Mouse (Mus musculus): Measurements from ENCODE around the gene Gns. TPM values are rescaled to one million over a fixed set of nuclear protein-coding genes. Genes with fewer than 3 reads are reported as not detected.

Gns gene
- polyA plus RNA-seq, 2 experiments: 7.3 to 12.2 TPM

DNA sequence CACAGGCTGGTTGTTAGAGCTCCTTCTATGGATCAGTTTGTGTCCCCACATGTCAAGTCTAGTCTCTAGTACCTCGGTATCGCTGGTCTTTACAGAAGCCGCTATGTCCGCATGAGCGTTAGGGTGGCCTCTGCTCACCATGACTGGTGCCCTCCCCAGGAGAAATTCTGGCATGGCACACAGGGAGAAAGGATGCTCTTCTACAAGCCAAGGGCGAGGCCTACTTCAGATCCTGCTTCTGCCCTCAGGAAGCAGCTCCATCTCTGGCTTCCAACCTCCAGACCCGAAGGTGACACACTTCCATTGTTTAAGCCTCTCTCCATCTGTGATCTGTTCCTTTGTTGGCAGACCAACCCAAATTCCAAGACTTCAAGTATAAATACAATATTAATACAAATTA lies 79.3 kb downstream of the Gns start:
- no peak overlapping the region for H3K27ac ChIP-seq
- H3K4me2 ChIP-seq (ENCODE audit: low read depth): no peak overlapping the region
- TF ChIP-seq EP300 (IDR thresholded peaks at IDR 0.05; ENCODE audit: low read depth): no peak
- no peak for TF ChIP-seq CTCF (IDR thresholded peaks at IDR 0.05; ENCODE audit: low read depth)
- 76% methylated on average over 7 of the region's 7 CpGs for WGBS (ENCODE audit: insufficient replicate concordance)
- no peak for DNase-seq (ENCODE audit: low read depth in 3 of 3, low spot score in 3 of 3)
- no peak overlapping the region for H3K4me3 ChIP-seq (ENCODE audit: insufficient read depth in 1 of 2, low read depth in 2 of 2, low read length in 2 of 2)
- H3K36me3 ChIP-seq (replicated peaks; ENCODE audit: control insufficient read depth, insufficient read depth, low read depth): no peaks in the 10 kb centered on the region
- peaks cover 0 to 7% of the 10 kb centered on the region in 2 experiments; a peak in 1 of 4 replicates for H3K4me1 ChIP-seq (replicated peaks; ENCODE audit: control insufficient read depth in 2 of 2, insufficient read depth in 2 of 2, low read length in 1 of 2)
- H3K9ac ChIP-seq (replicated peaks): no peak overlapping the region
- ATAC-seq (ENCODE audit: insufficient read depth): no peak
- no peaks in the 10 kb centered on the region for H3K9me3 ChIP-seq (ENCODE audit: control insufficient read depth, low read length)
- no peaks in the 10 kb centered on the region for H3K27me3 ChIP-seq (ENCODE audit: control insufficient read depth, insufficient read depth, low read length)

DNA sequence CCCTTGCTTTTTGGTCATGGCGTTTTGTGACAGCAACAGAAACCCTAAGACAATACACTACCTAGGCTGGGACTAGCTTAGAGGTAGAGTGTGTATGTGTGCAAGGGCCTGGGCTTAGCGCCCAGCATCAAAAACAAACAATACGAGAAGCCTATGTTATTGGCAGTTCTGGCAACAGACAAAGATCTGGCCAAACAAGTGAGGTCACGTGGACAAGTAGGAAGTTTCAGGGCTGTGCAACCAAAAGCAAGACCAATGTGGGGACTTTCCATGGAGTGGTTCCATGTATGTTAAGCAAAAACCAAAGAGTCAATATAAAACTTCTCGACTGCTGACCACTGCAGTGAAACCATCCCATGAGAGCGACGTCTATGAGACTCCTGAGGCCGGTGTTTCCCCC lies 80.9 kb downstream of the Gns start:
- no peaks in the 10 kb centered on the region for H3K9me3 ChIP-seq (ENCODE audit: control insufficient read depth, low read length)
- H3K27ac ChIP-seq: no peak overlapping the region
- ATAC-seq (ENCODE audit: insufficient read depth) (no peak), DNase-seq (ENCODE audit: low read depth in 3 of 3, low spot score in 3 of 3) (no peak)
- no peaks in the 10 kb centered on the region for H3K27me3 ChIP-seq (ENCODE audit: control insufficient read depth, insufficient read depth, low read length)
- WGBS (ENCODE audit: insufficient replicate concordance): 71% methylated on average over 8 of the region's 8 CpGs
- H3K4me3 ChIP-seq (ENCODE audit: insufficient read depth in 1 of 2, low read depth in 2 of 2, low read length in 2 of 2): no peak overlapping the region
- peaks cover 0 to 14% of the 10 kb centered on the region in 2 experiments; a peak in 2 of 4 replicates for H3K4me1 ChIP-seq (replicated peaks; ENCODE audit: control insufficient read depth in 2 of 2, insufficient read depth in 2 of 2, low read length in 1 of 2)
- no peak overlapping the region for H3K9ac ChIP-seq (replicated peaks)
- TF ChIP-seq CTCF (IDR thresholded peaks at IDR 0.05; ENCODE audit: low read depth) (no peak), EP300 (IDR thresholded peaks at IDR 0.05; ENCODE audit: low read depth) (no peak)
- no peaks in the 10 kb centered on the region for H3K36me3 ChIP-seq (replicated peaks; ENCODE audit: control insufficient read depth, insufficient read depth, low read depth)
- H3K4me2 ChIP-seq (ENCODE audit: low read depth): no peak overlapping the region

Other genes with a start within 250 kb of the Gns start
- 0.23 and 0.26 TPM in 2 replicates for gene Tbc1d30, start 13.8 kb upstream of the Gns start, polyA plus RNA-seq (2012; rRNA removed)
- gene Tbc1d30, start 13.8 kb upstream of the Gns start, polyA plus RNA-seq (2014; fragmentation: Nextera tagmentation; extraction: Ambion mirVana): 0.11 and 0.25 TPM in 2 replicates
- 5.7 and 8.6 TPM in 2 replicates for gene Rassf3, start 111.3 kb downstream of the Gns start, polyA plus RNA-seq (2012; rRNA removed)
- gene Rassf3, start 111.3 kb downstream of the Gns start, polyA plus RNA-seq (2014; fragmentation: Nextera tagmentation; extraction: Ambion mirVana): 7.9 and 10.8 TPM in 2 replicates
- gene Tbk1, start 221.7 kb downstream of the Gns start, polyA plus RNA-seq (2012; rRNA removed): 6.6 and 13.6 TPM in 2 replicates
- gene Tbk1, start 221.7 kb downstream of the Gns start, polyA plus RNA-seq (2014; fragmentation: Nextera tagmentation; extraction: Ambion mirVana): 17.1 and 18.0 TPM in 2 replicates

Data from liver, embryonic 14.5 days (tissue).